Comparison of ENCODE assay signal across 8 mouse cellular contexts in the genomic region with DNA sequence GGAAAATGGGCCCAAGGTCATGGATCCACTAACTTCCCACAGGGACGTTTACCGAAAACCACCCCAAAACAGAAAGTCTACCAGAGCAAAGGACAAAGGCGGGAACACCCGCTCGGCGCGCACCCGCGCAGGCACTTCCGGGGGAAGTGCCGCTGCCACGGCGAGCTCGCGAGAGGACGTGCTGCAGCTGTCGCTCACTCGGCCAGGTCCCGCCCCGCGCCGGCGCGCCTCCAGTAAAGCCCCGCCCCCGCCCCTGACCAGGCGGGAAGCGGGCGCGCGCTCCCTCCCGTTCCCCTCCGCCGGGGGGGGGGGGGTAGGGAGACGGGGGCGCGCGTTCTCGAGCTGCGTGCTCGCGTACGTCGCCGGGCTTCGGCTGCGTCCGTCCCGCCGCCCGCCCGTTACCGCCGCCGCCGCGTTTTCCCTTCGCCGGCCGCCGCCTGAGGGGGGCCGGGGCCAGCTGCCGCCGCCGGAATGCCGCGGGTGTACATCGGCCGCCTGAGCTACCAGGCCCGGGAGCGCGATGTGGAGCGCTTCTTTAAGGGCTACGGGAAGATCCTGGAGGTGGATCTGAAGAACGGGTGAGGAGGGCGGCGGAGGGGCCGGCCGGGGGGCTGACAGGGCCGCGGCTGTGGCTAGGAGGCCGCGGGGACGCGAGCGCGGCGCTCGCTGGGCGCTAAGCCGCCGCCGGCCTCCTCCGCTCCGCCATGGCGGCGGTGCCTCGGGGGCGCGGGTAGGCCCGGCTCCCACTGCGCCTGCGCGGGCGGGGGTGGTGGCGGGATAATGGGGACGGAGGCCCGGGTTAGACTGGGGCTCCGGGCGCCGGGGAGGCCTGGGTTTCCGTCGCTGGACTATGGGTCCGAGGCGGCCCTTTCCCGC. TPM values are rescaled to one million over a fixed set of nuclear protein-coding genes. Genes with fewer than 3 reads are reported as not detected.
DNase-seq lines count a peak whose midpoint lies in the region; ATAC-seq and TF ChIP-seq lines count a peak whose summit lies in the region.

Gene Srsf4, plus strand, starts transcription at position 325 of the 876 bp plus-strand sequence.

- H3K9ac ChIP-seq in ES-E14 (ENCODE audit: insufficient read depth, low read depth, low read length, poor library complexity, severe bottlenecking): peak within 1 kb of the TSS; percentile 100
- H3K9ac ChIP-seq in forebrain, embryonic 16.5 days (replicated peaks; ENCODE audit: low read depth, low read length): peak within 1 kb of the TSS; percentile 100
- H3K9ac ChIP-seq in lung, embryonic 14.5 days: peak within 1 kb of the TSS; percentile 100

- peak within 1 kb of the TSS; percentile 97 for H3K27ac ChIP-seq in ES-E14 (ENCODE audit: insufficient read depth, low read depth, low read length, poor library complexity, severe bottlenecking)
- peak within 1 kb of the TSS; percentile 100 for H3K27ac ChIP-seq in forebrain, embryonic 16.5 days (ENCODE audit: low read length)
- peak within 1 kb of the TSS; percentile 100 for H3K27ac ChIP-seq in layer of hippocampus, adult 2 months
- peak within 1 kb of the TSS; percentile 100 for H3K27ac ChIP-seq in lung, embryonic 14.5 days (ENCODE audit: low read depth)
- peak within 1 kb of the TSS; percentile 98 for H3K27ac ChIP-seq in olfactory bulb, adult 2 months (ENCODE audit: insufficient read depth, low read depth, low read length)
- H3K27ac ChIP-seq in thymus, adult 2 months (ENCODE audit: control insufficient read depth, insufficient read depth, low read length): peak within 1 kb of the TSS; percentile 65

- intact Hi-C loops in heart, postnatal 36 days (cut with DNase I): loop anchor here (5.0 kb wide), 1 partner anchor 39 kb away; no protein-coding TSS in a partner anchor

- TF ChIP-seq POLR2A in olfactory bulb, adult 2 months (IDR thresholded peaks at IDR 0.05; ENCODE audit: insufficient read depth, low read depth, low read length): peak; percentile 88
- TF ChIP-seq POLR2A in thymus, adult 2 months (IDR thresholded peaks at IDR 0.05; ENCODE audit: control insufficient read depth, extremely low read depth, insufficient read depth, low read length, poor library complexity): peak; percentile 91

- ATAC-seq in forebrain, embryonic 16.5 days: peak; percentile 97
- peak; percentile 95 for ATAC-seq in lung, embryonic 14.5 days (ENCODE audit: insufficient read depth)

- no peak for TF ChIP-seq CTCF in layer of hippocampus, adult 2 months (conservative IDR thresholded peaks at IDR 0.05)
- no peak for TF ChIP-seq CTCF in lung, embryonic 14.5 days (IDR thresholded peaks at IDR 0.05; ENCODE audit: low read depth)
- TF ChIP-seq CTCF in olfactory bulb, adult 2 months (IDR thresholded peaks at IDR 0.05; ENCODE audit: insufficient read depth, low read depth, low read length): no peak
- peak; percentile 47; the same call in 1 of the 2 replicates for TF ChIP-seq CTCF in thymus, adult 2 months (IDR thresholded peaks at IDR 0.05; ENCODE audit: borderline replicate concordance, control insufficient read depth, extremely low read depth, insufficient read depth, low read length, poor library complexity)

- in situ Hi-C loops in ES-E14 (cut with MboI; ENCODE audit: low sequenced_read_pairs in 2 of 2, unreplicated experiment in 2 of 2): no loop called here

- DNase-seq in ES-E14 (ENCODE audit: low read depth, low spot score): peak; percentile 81
- DNase-seq in cerebellum, adult 11-12 months: peak; percentile 95
- peak; percentile 90 to 92 for DNase-seq in heart, postnatal 36 days
- DNase-seq in layer of hippocampus, adult 2 months (ENCODE audit: low spot score in 2 of 2): peak; percentile 91 to 93
- DNase-seq in lung, embryonic 14.5 days: peak; percentile 98
- DNase-seq in thymus, adult 2 months: peak; percentile 92

- H3K4me1 ChIP-seq in ES-E14 (ENCODE audit: control insufficient read depth in 2 of 2, insufficient read depth in 2 of 2, low read length in 2 of 2, poor library complexity in 1 of 2): peaks cover 5 to 14% of the 10 kb centered on the region in 2 experiments; a peak in 3 of 4 replicates
- peaks cover 35% of the 10 kb centered on the region for H3K4me1 ChIP-seq in forebrain, embryonic 16.5 days (replicated peaks; ENCODE audit: control insufficient read depth, insufficient read depth, low read length)
- peaks cover 17% of the 10 kb centered on the region for H3K4me1 ChIP-seq in lung, embryonic 14.5 days (ENCODE audit: insufficient read depth)
- no peaks in the 10 kb centered on the region for H3K4me1 ChIP-seq in olfactory bulb, adult 2 months (ENCODE audit: control insufficient read depth, insufficient read depth, low read length)
- peaks cover 6% of the 10 kb centered on the region; the same call in 1 of the 2 replicates for H3K4me1 ChIP-seq in thymus, adult 2 months (replicated peaks; ENCODE audit: control insufficient read depth, insufficient read depth, low read length)

- no peaks in the 10 kb centered on the region for H3K9me3 ChIP-seq in ES-E14 (ENCODE audit: control insufficient read depth, insufficient read depth, low read depth, low read length)
- no peaks in the 10 kb centered on the region for H3K9me3 ChIP-seq in forebrain, embryonic 16.5 days (ENCODE audit: control insufficient read depth, low read length)
- no peaks in the 10 kb centered on the region for H3K9me3 ChIP-seq in lung, embryonic 14.5 days (ENCODE audit: low read depth, low read length)

- WGBS in forebrain, embryonic 16.5 days: under 1% methylated on average over 83 of the region's 116 CpGs
- under 1% methylated on average over 85 of the region's 116 CpGs for WGBS in lung, embryonic 14.5 days
- under 1% methylated on average over 104 of the region's 116 CpGs for WGBS in olfactory bulb, adult 2 months
- under 1% methylated on average over 99 of the region's 116 CpGs for WGBS in thymus, adult 2 months

- H3K27me3 ChIP-seq in forebrain, embryonic 16.5 days (replicated peaks; ENCODE audit: control insufficient read depth, insufficient read depth, low read length): no peaks in the 10 kb centered on the region
- no peaks in the 10 kb centered on the region for H3K27me3 ChIP-seq in lung, embryonic 14.5 days (ENCODE audit: insufficient read depth, low read length)
- H3K27me3 ChIP-seq in thymus, adult 2 months (ENCODE audit: control insufficient read depth, insufficient read depth, low read length): no peaks in the 10 kb centered on the region

- H3K4me3 ChIP-seq in ES-E14 (ENCODE audit: insufficient read depth in 1 of 2, low read depth in 1 of 2, low read length in 2 of 2, poor library complexity in 1 of 2, severe bottlenecking in 1 of 2): peak within 1 kb of the TSS; percentile 98 to 99
- H3K4me3 ChIP-seq in forebrain, embryonic 16.5 days (replicated peaks; ENCODE audit: low read length): peak within 1 kb of the TSS; percentile 100
- H3K4me3 ChIP-seq in layer of hippocampus, adult 2 months: peak within 1 kb of the TSS; percentile 95
- H3K4me3 ChIP-seq in lung, embryonic 14.5 days (ENCODE audit: low read depth, low read length): peak within 1 kb of the TSS; percentile 97
- H3K4me3 ChIP-seq in olfactory bulb, adult 2 months (ENCODE audit: insufficient read depth, low read depth, low read length): peak within 1 kb of the TSS; percentile 99
- peak within 1 kb of the TSS; percentile 90 for H3K4me3 ChIP-seq in thymus, adult 2 months (ENCODE audit: control insufficient read depth, insufficient read depth, low read length)

- peak within 1 kb of the TSS; percentile 84 for H3K4me2 ChIP-seq in forebrain, embryonic 16.5 days (ENCODE audit: low read length)
- H3K4me2 ChIP-seq in lung, embryonic 14.5 days: peak within 1 kb of the TSS; percentile 86

- peaks cover 2% of the 10 kb centered on the region; the same call in 1 of the 2 replicates for H3K36me3 ChIP-seq in ES-E14 (ENCODE audit: control insufficient read depth, insufficient read depth, low read length, poor library complexity, severe bottlenecking)
- H3K36me3 ChIP-seq in forebrain, embryonic 16.5 days (ENCODE audit: control insufficient read depth, insufficient read depth): no peaks in the 10 kb centered on the region
- H3K36me3 ChIP-seq in lung, embryonic 14.5 days (ENCODE audit: insufficient read depth): 0 out of 2 replicates have a peak, but pooled peaks cover 4% of the 10 kb centered on the region
- H3K36me3 ChIP-seq in thymus, adult 2 months (ENCODE audit: control insufficient read depth, insufficient read depth, low read length): no peaks in the 10 kb centered on the region

TF ChIP-seq in ES-E14, 5 proteins besides CTCF, POLR2A, EP300 and RAD21:
- TF ChIP-seq HCFC1 (IDR thresholded peaks at IDR 0.05; ENCODE audit: borderline replicate concordance, insufficient read depth, low read length) (peak; percentile 51), ZC3H11A (IDR thresholded peaks at IDR 0.05; ENCODE audit: borderline replicate concordance, low read depth, low read length) (no peak), CHD2 (IDR thresholded peaks at IDR 0.05; ENCODE audit: low read depth, low read length) (peak; percentile 91)
TF ChIP-seq in ES-E14: peak in this region for 2.

RNA-seq across cellular contexts. Expression of gene Srsf4, which starts in this region (rescaled TPM):
- 45.3 and 45.6 TPM in 2 replicates for total RNA-seq in ES-E14 (2012; rRNA removed)
- 143 and 156 TPM in 2 replicates for polyA plus RNA-seq in forebrain, embryonic 16.5 days (2015; fragmentation: Nextera tagmentation; extraction: Ambion mirVana)
- total RNA-seq in heart, postnatal 36 days (2021): 10 to 100 TPM; 33.5 to 35.3 TPM
- 10 to 100 TPM; 67.3 to 75.0 TPM for total RNA-seq in layer of hippocampus, adult 2 months (2021)
- 122 and 131 TPM in 2 replicates for polyA plus RNA-seq in lung, embryonic 14.5 days (2014; fragmentation: Nextera tagmentation; extraction: Ambion mirVana)
- not detected in 2 replicates for polyA plus RNA-seq in olfactory bulb, adult 2 months (2012; ENCODE audit: insufficient read depth, insufficient read length, low replicate concordance, missing spikeins)
- polyA plus RNA-seq in thymus, adult 2 months (2012; rRNA removed): 76.8 and 90.4 TPM in 2 replicates

Comparison
In these comparisons a context has a peak if more than half of its experiments do, and no peak if none do; other contexts are left out.
1. Peak in every context shown above with its lines: DNase-seq, ATAC-seq, H3K4me3 ChIP-seq and H3K27ac ChIP-seq.